Mouse (Mus musculus): Measurements from ENCODE around the gene Bhmt2. TPM values are rescaled to one million over a fixed set of nuclear protein-coding genes. Genes with fewer than 3 reads are reported as not detected.
A peak's percentile ranks its signal among the peaks of the same experiment; 100 is the strongest.

Gene Bhmt2
- 47.9 and 50.2 TPM in 2 replicates for polyA plus RNA-seq (2015; fragmentation: Nextera tagmentation; extraction: Ambion mirVana)

GRCm38 (mm10) chr13:93674131-93674561, at the start of gene Bhmt2, which contains the start of gene Dmgdh:
Gene Bhmt2 (minus strand): TSS chr13:93674302.
Gene Dmgdh (plus strand): TSS chr13:93674433.
- peak within 1 kb of the TSS; percentile 46 for H3K9ac ChIP-seq (ENCODE audit: low read depth, low read length)
- peak within 1 kb of the TSS; percentile 51 for H3K27ac ChIP-seq (ENCODE audit: low read length)
- no peaks in the 10 kb centered on the region for H3K4me1 ChIP-seq (ENCODE audit: control insufficient read depth, low read depth, low read length)
- H3K27me3 ChIP-seq (ENCODE audit: control insufficient read depth, insufficient read depth, low read depth, low read length) = peaks cover 3% of the 10 kb centered on the region; the same call in 1 of the 2 replicates
- H3K4me3 ChIP-seq (ENCODE audit: low read depth, low read length) = peak within 1 kb of the TSS; percentile 44
- WGBS (ENCODE audit: insufficient replicate concordance) = 9% methylated on average over 31 of the region's 31 CpGs
- no peaks in the 10 kb centered on the region; the same call in 1 of the 2 replicates for H3K36me3 ChIP-seq (ENCODE audit: control insufficient read depth, insufficient read depth)
- no peaks in the 10 kb centered on the region for H3K9me3 ChIP-seq (replicated peaks; ENCODE audit: control insufficient read depth, low read length)
- peak within 1 kb of the TSS; percentile 33 for H3K4me2 ChIP-seq (ENCODE audit: low read depth, low read length)
- peak; percentile 79 for ATAC-seq (ENCODE audit: low read depth)

GRCm38 (mm10) chr13:93723455-93723854, 49.4 kb upstream of the Bhmt2 start:
- Histone ChIP-seq H3K27ac (ENCODE audit: low read length) (no peak overlapping the region), H3K9me3 (replicated peaks; ENCODE audit: control insufficient read depth, low read length) (no peaks in the 10 kb centered on the region), H3K27me3 (ENCODE audit: control insufficient read depth, insufficient read depth, low read depth, low read length) (no peaks in the 10 kb centered on the region), H3K4me2 (ENCODE audit: low read depth, low read length) (no peak overlapping the region), H3K4me3 (ENCODE audit: low read depth, low read length) (no peak overlapping the region), H3K4me1 (ENCODE audit: control insufficient read depth, low read depth, low read length) (no peaks in the 10 kb centered on the region), H3K9ac (ENCODE audit: low read depth, low read length) (no peak overlapping the region), H3K36me3 (ENCODE audit: control insufficient read depth, insufficient read depth) (no peaks in the 10 kb centered on the region)
- WGBS (ENCODE audit: insufficient replicate concordance) = 70% methylated on average over 3 of the region's 3 CpGs
- ATAC-seq (ENCODE audit: low read depth) = no peak

- Histone ChIP-seq H3K9ac (ENCODE audit: low read depth, low read length) (no peak overlapping the region), H3K27ac (ENCODE audit: low read length) (no peak overlapping the region), H3K36me3 (ENCODE audit: control insufficient read depth, insufficient read depth) (no peaks in the 10 kb centered on the region), H3K4me1 (ENCODE audit: control insufficient read depth, low read depth, low read length) (no peaks in the 10 kb centered on the region), H3K9me3 (replicated peaks; ENCODE audit: control insufficient read depth, low read length) (no peaks in the 10 kb centered on the region), H3K27me3 (ENCODE audit: control insufficient read depth, insufficient read depth, low read depth, low read length) (no peaks in the 10 kb centered on the region), H3K4me3 (ENCODE audit: low read depth, low read length) (no peak overlapping the region), H3K4me2 (ENCODE audit: low read depth, low read length) (no peak overlapping the region)
- ATAC-seq (ENCODE audit: low read depth) = no peak
- WGBS (ENCODE audit: insufficient replicate concordance) = 78% methylated on average over 4 of the region's 4 CpGs
Measured at GRCm38 (mm10) chr13:93721916-93722315, 47.8 kb upstream of the Bhmt2 start.

GRCm38 (mm10) chr13:93718948-93719347, 44.8 kb upstream of the Bhmt2 start:
- WGBS (ENCODE audit: insufficient replicate concordance) = 3% methylated on average over 7 of the region's 7 CpGs
- H3K27me3 ChIP-seq (ENCODE audit: control insufficient read depth, insufficient read depth, low read depth, low read length) = no peaks in the 10 kb centered on the region
- H3K9me3 ChIP-seq (replicated peaks; ENCODE audit: control insufficient read depth, low read length) = no peaks in the 10 kb centered on the region
- H3K9ac ChIP-seq (ENCODE audit: low read depth, low read length) = no peak overlapping the region
- H3K4me3 ChIP-seq (ENCODE audit: low read depth, low read length) = no peak overlapping the region
- H3K27ac ChIP-seq (ENCODE audit: low read length) = no peak overlapping the region
- H3K4me2 ChIP-seq (ENCODE audit: low read depth, low read length) = no peak overlapping the region
- ATAC-seq (ENCODE audit: low read depth) = no peak
- H3K4me1 ChIP-seq (ENCODE audit: control insufficient read depth, low read depth, low read length) = no peaks in the 10 kb centered on the region
- H3K36me3 ChIP-seq (ENCODE audit: control insufficient read depth, insufficient read depth) = no peaks in the 10 kb centered on the region

GRCm38 (mm10) chr13:93717113-93717512, 43.0 kb upstream of the Bhmt2 start:
- no peak overlapping the region for H3K4me2 ChIP-seq (ENCODE audit: low read depth, low read length)
- ATAC-seq (ENCODE audit: low read depth) = no peak

GRCm38 (mm10) chr13:93713826-93714225, 39.7 kb upstream of the Bhmt2 start:
- Histone ChIP-seq H3K27ac (ENCODE audit: low read length) (no peak overlapping the region), H3K4me2 (ENCODE audit: low read depth, low read length) (no peak overlapping the region), H3K27me3 (ENCODE audit: control insufficient read depth, insufficient read depth, low read depth, low read length) (no peaks in the 10 kb centered on the region), H3K36me3 (ENCODE audit: control insufficient read depth, insufficient read depth) (no peaks in the 10 kb centered on the region), H3K9ac (ENCODE audit: low read depth, low read length) (no peak overlapping the region), H3K4me3 (ENCODE audit: low read depth, low read length) (no peak overlapping the region), H3K4me1 (ENCODE audit: control insufficient read depth, low read depth, low read length) (no peaks in the 10 kb centered on the region), H3K9me3 (replicated peaks; ENCODE audit: control insufficient read depth, low read length) (no peaks in the 10 kb centered on the region)
- no peak for ATAC-seq (ENCODE audit: low read depth)
- WGBS (ENCODE audit: insufficient replicate concordance) = 71% methylated on average over 3 of the region's 3 CpGs

More at GRCm38 (mm10) chr13:93717113-93717512, 43.0 kb upstream of the Bhmt2 start:
- Histone ChIP-seq H3K4me3 (ENCODE audit: low read depth, low read length) (no peak overlapping the region), H3K27me3 (ENCODE audit: control insufficient read depth, insufficient read depth, low read depth, low read length) (no peaks in the 10 kb centered on the region), H3K4me1 (ENCODE audit: control insufficient read depth, low read depth, low read length) (no peaks in the 10 kb centered on the region), H3K36me3 (ENCODE audit: control insufficient read depth, insufficient read depth) (no peaks in the 10 kb centered on the region), H3K9ac (ENCODE audit: low read depth, low read length) (no peak overlapping the region), H3K9me3 (replicated peaks; ENCODE audit: control insufficient read depth, low read length) (no peaks in the 10 kb centered on the region), H3K27ac (ENCODE audit: low read length) (no peak overlapping the region)
- 57% methylated on average over 7 of the region's 7 CpGs for WGBS (ENCODE audit: insufficient replicate concordance)

- H3K9me3 ChIP-seq (replicated peaks; ENCODE audit: control insufficient read depth, low read length) = no peaks in the 10 kb centered on the region
- WGBS (ENCODE audit: insufficient replicate concordance) = 73% methylated on average over 4 of the region's 4 CpGs
Measured at GRCm38 (mm10) chr13:93712362-93712761, 38.3 kb upstream of the Bhmt2 start.

GRCm38 (mm10) chr13:93711226-93711625, 37.1 kb upstream of the Bhmt2 start:
- Histone ChIP-seq H3K27me3 (ENCODE audit: control insufficient read depth, insufficient read depth, low read depth, low read length) (no peaks in the 10 kb centered on the region), H3K4me1 (ENCODE audit: control insufficient read depth, low read depth, low read length) (no peaks in the 10 kb centered on the region), H3K4me2 (ENCODE audit: low read depth, low read length) (no peak overlapping the region), H3K9me3 (replicated peaks; ENCODE audit: control insufficient read depth, low read length) (no peaks in the 10 kb centered on the region), H3K4me3 (ENCODE audit: low read depth, low read length) (no peak overlapping the region), H3K9ac (ENCODE audit: low read depth, low read length) (no peak overlapping the region), H3K27ac (ENCODE audit: low read length) (no peak overlapping the region; the same call in 1 of the 2 replicates), H3K36me3 (ENCODE audit: control insufficient read depth, insufficient read depth) (no peaks in the 10 kb centered on the region)
- ATAC-seq (ENCODE audit: low read depth) = peak; percentile 67
- 53% methylated on average over 4 of the region's 4 CpGs for WGBS (ENCODE audit: insufficient replicate concordance)

More at GRCm38 (mm10) chr13:93712362-93712761, 38.3 kb upstream of the Bhmt2 start:
- Histone ChIP-seq H3K36me3 (ENCODE audit: control insufficient read depth, insufficient read depth) (no peaks in the 10 kb centered on the region), H3K9ac (ENCODE audit: low read depth, low read length) (no peak overlapping the region), H3K4me2 (ENCODE audit: low read depth, low read length) (no peak overlapping the region), H3K27ac (ENCODE audit: low read length) (no peak overlapping the region), H3K4me1 (ENCODE audit: control insufficient read depth, low read depth, low read length) (no peaks in the 10 kb centered on the region), H3K27me3 (ENCODE audit: control insufficient read depth, insufficient read depth, low read depth, low read length) (no peaks in the 10 kb centered on the region), H3K4me3 (ENCODE audit: low read depth, low read length) (no peak overlapping the region)
- no peak for ATAC-seq (ENCODE audit: low read depth)

- no peaks in the 10 kb centered on the region for H3K9me3 ChIP-seq (replicated peaks; ENCODE audit: control insufficient read depth, low read length)
- H3K36me3 ChIP-seq (ENCODE audit: control insufficient read depth, insufficient read depth) = no peaks in the 10 kb centered on the region
- no peak for ATAC-seq (ENCODE audit: low read depth)
- H3K9ac ChIP-seq (ENCODE audit: low read depth, low read length) = no peak overlapping the region
- no peak overlapping the region for H3K27ac ChIP-seq (ENCODE audit: low read length)
- H3K27me3 ChIP-seq (ENCODE audit: control insufficient read depth, insufficient read depth, low read depth, low read length) = no peaks in the 10 kb centered on the region
- no peak overlapping the region for H3K4me3 ChIP-seq (ENCODE audit: low read depth, low read length)
- no peaks in the 10 kb centered on the region for H3K4me1 ChIP-seq (ENCODE audit: control insufficient read depth, low read depth, low read length)
- no peak overlapping the region for H3K4me2 ChIP-seq (ENCODE audit: low read depth, low read length)
- 63% methylated on average over 4 of the region's 4 CpGs for WGBS (ENCODE audit: insufficient replicate concordance)
Measured at GRCm38 (mm10) chr13:93710325-93710724, 36.2 kb upstream of the Bhmt2 start.

Measured in liver, embryonic 16.5 days (tissue).